Mouse (Mus musculus) T-helper 1 cell (primary cell): ENCODE results near the gene AC124502.3.

Experiments used
- in situ Hi-C: fragments of 300-600 bp; cut with MboI, MseI; formaldehyde crosslinking; loops from one replicate; pipeline ENCODE4 v1.15.1; 2025; ENCODE audit warnings: high pct_unique_total_duplicates

AC124502.3 gene

GRCm38 (mm10) chr19:5058801-5059771 lies 20.4 kb downstream of the AC124502.3 start:
- in situ Hi-C loops, result no loop called here

- in situ Hi-C loops, result no loop called here
Observed at GRCm38 (mm10) chr19:5060365-5061330, 22.0 kb downstream of the AC124502.3 start.

- in situ Hi-C loops, result no loop called here
Observed at GRCm38 (mm10) chr19:5062041-5062440, 23.4 kb downstream of the AC124502.3 start.

- in situ Hi-C loops, result no loop called here
Observed at GRCm38 (mm10) chr19:5062446-5062845, 23.8 kb downstream of the AC124502.3 start.

- in situ Hi-C loops, result no loop called here
Observed at GRCm38 (mm10) chr19:5065104-5065503, 26.4 kb downstream of the AC124502.3 start.

GRCm38 (mm10) chr19:5067040-5067799 lies 28.5 kb downstream of the AC124502.3 start:
- in situ Hi-C loops, result no loop called here

- in situ Hi-C loops, result no loop called here
Observed at GRCm38 (mm10) chr19:5067867-5068569, 29.3 kb downstream of the AC124502.3 start, which contains the start of gene Cd248. Gene Cd248, plus strand, starts transcription at chr19:5068078.

- in situ Hi-C loops, result no loop called here
Observed at GRCm38 (mm10) chr19:5068570-5069234, 30.0 kb downstream of the AC124502.3 start.

GRCm38 (mm10) chr19:5069486-5069885 lies 30.8 kb downstream of the AC124502.3 start:
- in situ Hi-C loops, result no loop called here

- in situ Hi-C loops, result no loop called here
Observed at GRCm38 (mm10) chr19:5069978-5070377, 31.3 kb downstream of the AC124502.3 start.

GRCm38 (mm10) chr19:5071077-5071476 lies 32.4 kb downstream of the AC124502.3 start:
- in situ Hi-C loops, result no loop called here

- in situ Hi-C loops, result no loop called here
Observed at GRCm38 (mm10) chr19:5071545-5072369, 33.1 kb downstream of the AC124502.3 start.

- in situ Hi-C loops, result no loop called here
Observed at GRCm38 (mm10) chr19:5072389-5073019, 33.8 kb downstream of the AC124502.3 start.

GRCm38 (mm10) chr19:5073028-5073427 lies 34.3 kb downstream of the AC124502.3 start:
- in situ Hi-C loops, result no loop called here

- in situ Hi-C loops, result no loop called here
Observed at GRCm38 (mm10) chr19:5073518-5073917, 34.8 kb downstream of the AC124502.3 start.

- in situ Hi-C loops, result no loop called here
Observed at GRCm38 (mm10) chr19:5079279-5079678, 40.6 kb downstream of the AC124502.3 start.

- in situ Hi-C loops, result no loop called here
Observed at GRCm38 (mm10) chr19:5082005-5082404, 43.3 kb downstream of the AC124502.3 start.

GRCm38 (mm10) chr19:5082596-5082995 lies 43.9 kb downstream of the AC124502.3 start:
- in situ Hi-C loops, result no loop called here
